Mouse (Mus musculus) gastrocnemius, adult 2 months (tissue): ENCODE results near the gene Dnajb12. TPM values are rescaled to one million over a fixed set of nuclear protein-coding genes. Genes with fewer than 3 reads are reported as not detected.
"Not testable (repeated sequence)": the region's sequence is repeated elsewhere in the genome, so short reads cannot be mapped to it uniquely, and the experiment has no call there.

Experiments used
- DNase-seq: peaks from one replicate; pipeline ENCODE4 v3.0.0; 2022
- H3K27ac ChIP-seq: fragments of 200-600 bp; 2 replicates; pipeline ENCODE4 v1.8.1; 2022; ENCODE audit warnings: mild to moderate bottlenecking
- H3K4me3 ChIP-seq: fragments of 200-600 bp; 2 replicates; pipeline ENCODE4 v1.8.1; 2022; ENCODE audit warnings: mild to moderate bottlenecking, moderate library complexity
- CTCF ChIP-seq: fragments of 200-600 bp; IDR thresholded peaks from 2 replicates; pipeline ENCODE4 v1.8.1; 2022; ENCODE audit warnings: antibody characterized with exemption, mild to moderate bottlenecking, moderate library complexity
- intact Hi-C: fragments of 180-260 bp; cut with DNase I; formaldehyde crosslinking; loops from one replicate; pipeline ENCODE4 v1.15.1; 2025
- total RNA-seq, 2 experiments: library from RNA; stranded (reverse); gene quantifications; 2 replicates each; pipeline ENCODE4 v1.2.3; 2021

The Dnajb12 gene
- total RNA-seq, 2 experiments from 2014 or later = 60.4 to 77.5 TPM

GRCm38 (mm10) chr10:59849371-59849770 is 30.0 kb upstream of the Dnajb12 start:
- Histone ChIP-seq H3K4me3 (no peak overlapping the region), H3K27ac (no peak overlapping the region)
- TF ChIP-seq CTCF = no peak
- DNase-seq = no peak
- intact Hi-C loops = loop anchor here (10.0 kb wide), 1 partner anchor 235 kb away; the partner anchor contains the start of genes Gm10322 and Mcu

GRCm38 (mm10) chr10:59857157-59857556 is 22.2 kb upstream of the Dnajb12 start:
- H3K27ac ChIP-seq = no peak overlapping the region
- intact Hi-C loops = no loop called here
- no peak overlapping the region for H3K4me3 ChIP-seq
- no peak for DNase-seq
- TF ChIP-seq CTCF = no peak

- no peak overlapping the region for H3K4me3 ChIP-seq
- no peak for DNase-seq
- no peak for TF ChIP-seq CTCF
- no peak overlapping the region for H3K27ac ChIP-seq
- intact Hi-C loops = loop anchor here (10.0 kb wide), 2 partner anchors 156 to 486 kb away; partner anchors contain the start of gene Micu1
Observed at GRCm38 (mm10) chr10:59860684-59861083, 18.7 kb upstream of the Dnajb12 start.

GRCm38 (mm10) chr10:59861201-59861600 is 18.2 kb upstream of the Dnajb12 start:
- Histone ChIP-seq H3K4me3 (no peak overlapping the region), H3K27ac (no peak overlapping the region)
- no peak for TF ChIP-seq CTCF
- DNase-seq = no peak
- intact Hi-C loops = loop anchor here (10.0 kb wide), 2 partner anchors 156 to 486 kb away; partner anchors contain the start of gene Micu1

GRCm38 (mm10) chr10:59862816-59863440 is 16.4 kb upstream of the Dnajb12 start:
- no peak for TF ChIP-seq CTCF
- H3K4me3 ChIP-seq = no peak overlapping the region
- H3K27ac ChIP-seq = 0 out of 2 replicates have a peak overlapping the region, but pooled peaks have one; percentile 31
- intact Hi-C loops = loop anchor here (10.0 kb wide), 2 partner anchors 158 to 488 kb away; partner anchors contain the start of gene Micu1
- no peak for DNase-seq

- intact Hi-C loops = loop anchor here (1.0 to 10.0 kb wide), 3 partner anchors 159 to 489 kb away; partner anchors contain the start of gene Micu1
- no peak for DNase-seq
- no peak for TF ChIP-seq CTCF
- Histone ChIP-seq H3K27ac (no peak overlapping the region), H3K4me3 (no peak overlapping the region)
Observed at GRCm38 (mm10) chr10:59863620-59864019, 15.7 kb upstream of the Dnajb12 start.

GRCm38 (mm10) chr10:59864232-59864875 is 15.0 kb upstream of the Dnajb12 start:
- TF ChIP-seq CTCF = no peak
- intact Hi-C loops = loop anchor here (1.0 to 10.0 kb wide), 3 partner anchors 160 to 490 kb away; partner anchors contain the start of gene Micu1
- DNase-seq = no peak
- no peak overlapping the region for H3K4me3 ChIP-seq
- H3K27ac ChIP-seq = no peak overlapping the region

- DNase-seq = peak; percentile 90
- no peak; the same call in none of the 2 replicates for TF ChIP-seq CTCF
- no peak overlapping the region for H3K4me3 ChIP-seq
- intact Hi-C loops = loop anchor here (1.0 to 10.0 kb wide), 6 partner anchors 48 to 568 kb away; partner anchors contain the start of gene Micu1
- peak overlapping the region; percentile 24; the same call in 1 of the 2 replicates for H3K27ac ChIP-seq
Observed at GRCm38 (mm10) chr10:59864884-59865726, 14.3 kb upstream of the Dnajb12 start.

GRCm38 (mm10) chr10:59868266-59868665 is 11.1 kb upstream of the Dnajb12 start:
- TF ChIP-seq CTCF = no peak
- no peak for DNase-seq
- intact Hi-C loops = loop anchor here (5.0 to 10.0 kb wide), 5 partner anchors 51 to 571 kb away; partner anchors contain the start of gene Micu1
- Histone ChIP-seq H3K4me3 (no peak overlapping the region), H3K27ac (no peak overlapping the region)

- no peak for DNase-seq
- TF ChIP-seq CTCF = no peak
- no peak overlapping the region for H3K27ac ChIP-seq
- intact Hi-C loops = loop anchor here (10.0 kb wide), 1 partner anchor 255 kb away; the partner anchor contains the start of genes Gm10322 and Mcu
- no peak overlapping the region for H3K4me3 ChIP-seq
Observed at GRCm38 (mm10) chr10:59870038-59870437, 9.3 kb upstream of the Dnajb12 start.

GRCm38 (mm10) chr10:59872651-59873050 is 6.7 kb upstream of the Dnajb12 start:
- intact Hi-C loops = loop anchor here (10.0 kb wide), 1 partner anchor 258 kb away; the partner anchor contains the start of genes Gm10322 and Mcu

GRCm38 (mm10) chr10:59873206-59873605 is 6.2 kb upstream of the Dnajb12 start:
- H3K27ac ChIP-seq = no peak overlapping the region
- intact Hi-C loops = loop anchor here (10.0 kb wide), 1 partner anchor 258 kb away; the partner anchor contains the start of genes Gm10322 and Mcu
- DNase-seq = no peak
- no peak for TF ChIP-seq CTCF
- no peak overlapping the region for H3K4me3 ChIP-seq

More at GRCm38 (mm10) chr10:59872651-59873050, 6.7 kb upstream of the Dnajb12 start:
- not testable (repeated sequence) for DNase-seq, H3K4me3 ChIP-seq, H3K27ac ChIP-seq
